Mouse (Mus musculus) liver, postnatal 0 days (tissue): Measurements from ENCODE around the gene Cd300lb.

ENCODE experiments used
- CTCF ChIP-seq: sonication (generic); IDR thresholded peaks from 2 replicates; pipeline ENCODE4 v1.5.1; 2016; ENCODE audit warnings: antibody characterized with exemption, low read depth
- EP300 ChIP-seq: IDR thresholded peaks from 2 replicates; pipeline ENCODE4 v1.6.1; 2016; ENCODE audit warnings: antibody characterized with exemption, low read depth, mild to moderate bottlenecking

GRCm38 (mm10) chr11:114917120-114917519, 17.1 kb downstream of the Cd300lb start:
- TF ChIP-seq CTCF (no peak), EP300 (no peak)
